Mouse (Mus musculus) myocyte (in vitro differentiated cells): ENCODE measurements around the gene Dnah3. TPM values are rescaled to one million over a fixed set of nuclear protein-coding genes. Genes with fewer than 3 reads are reported as not detected.

Experiments used
- H3K27me3 ChIP-seq: one replicate; pipeline ENCODE4 v1.6.1; 2011; ENCODE audit not compliant: control insufficient read depth, insufficient read depth, insufficient read length
- H3K36me3 ChIP-seq: one replicate; pipeline ENCODE4 v1.6.1; 2011; ENCODE audit not compliant: control insufficient read depth, insufficient read depth
- H3K4me2 ChIP-seq: one replicate; pipeline ENCODE4 v1.6.1; 2011; ENCODE audit warnings: low read depth, control low read depth
- H3K4me3 ChIP-seq: one replicate; pipeline ENCODE4 v1.5.1; 2011; ENCODE audit warnings: mild to moderate bottlenecking, control low read depth, moderate library complexity
- H3K79me2 ChIP-seq: one replicate; pipeline ENCODE4 v1.6.1; 2011; ENCODE audit not compliant: control insufficient read depth, insufficient read depth
- H3ac ChIP-seq: one replicate; pipeline ENCODE4 v1.6.1; 2011; ENCODE audit not compliant: control insufficient read depth, insufficient read length
- CEBPB ChIP-seq: IDR thresholded peaks from 2 replicates; pipeline ENCODE4 v1.6.1; 2011; ENCODE audit warnings: mild to moderate bottlenecking, moderate library complexity; ENCODE audit not compliant: poor library complexity, insufficient read depth, severe bottlenecking
- E2F4 ChIP-seq: IDR thresholded peaks from one replicate; pipeline ENCODE4 v1.6.1; 2011; ENCODE audit warnings: mild to moderate bottlenecking, control low read depth, moderate library complexity; ENCODE audit not compliant: insufficient read depth
- MAX ChIP-seq: IDR thresholded peaks from one replicate; pipeline ENCODE4 v1.6.1; 2011; ENCODE audit warnings: low read depth, mild to moderate bottlenecking, control low read depth
- MYOD1 ChIP-seq, 3 experiments: IDR thresholded peaks; one replicate each; pipeline ENCODE4 v1.6.1; 2011; ENCODE audit warnings: control low read depth in 2 of 3, low read depth in 2 of 3, mild to moderate bottlenecking in 2 of 3, moderate library complexity in 1 of 3; ENCODE audit not compliant: insufficient read length in 2 of 3, control insufficient read depth in 1 of 3
- MYOG ChIP-seq, 3 experiments: IDR thresholded peaks; one replicate each; pipeline ENCODE4 v1.6.1; 2011; ENCODE audit warnings: control low read depth in 2 of 3, low read depth in 2 of 3, mild to moderate bottlenecking in 2 of 3; ENCODE audit not compliant: insufficient read length in 2 of 3, control insufficient read depth in 1 of 3, insufficient read depth in 1 of 3
- POLR2A ChIP-seq: IDR thresholded peaks from one replicate; pipeline ENCODE4 v1.6.1; 2011; ENCODE audit warnings: low read depth, mild to moderate bottlenecking, control low read depth, moderate library complexity; ENCODE audit not compliant: insufficient read length
- POLR2AphosphoS2 ChIP-seq: IDR thresholded peaks from one replicate; pipeline ENCODE4 v1.6.1; 2011; ENCODE audit warnings: low read depth, control low read depth; ENCODE audit not compliant: insufficient read length
- REST ChIP-seq: IDR thresholded peaks from one replicate; pipeline ENCODE4 v1.6.1; 2011; ENCODE audit warnings: mild to moderate bottlenecking, control low read depth, moderate library complexity; ENCODE audit not compliant: insufficient read depth, insufficient read length
- SRF ChIP-seq: IDR thresholded peaks from one replicate; pipeline ENCODE4 v1.6.1; 2011; ENCODE audit warnings: low read depth; ENCODE audit not compliant: control insufficient read depth, insufficient read length
- TCF12 ChIP-seq: IDR thresholded peaks from one replicate; pipeline ENCODE4 v1.6.1; 2011; ENCODE audit warnings: mild to moderate bottlenecking, control low read depth; ENCODE audit not compliant: poor library complexity, insufficient read depth, severe bottlenecking
- TCF3 ChIP-seq: IDR thresholded peaks from one replicate; pipeline ENCODE4 v1.6.1; 2011; ENCODE audit warnings: low read depth, control low read depth; ENCODE audit not compliant: insufficient read length
- USF1 ChIP-seq: IDR thresholded peaks from one replicate; pipeline ENCODE4 v1.6.1; 2011; ENCODE audit warnings: low read depth, mild to moderate bottlenecking, control low read depth, moderate library complexity
- polyA plus RNA-seq: library from polyadenylated mRNA; unstranded; fragments of >200 nt; fragmentation: generic; extraction: Trizol; gene quantifications from one replicate; pipeline ENCODE4 v1.2.1, GENCODE M21; 2012; ENCODE audit warnings: missing spikeins

The Dnah3 gene
- polyA plus RNA-seq, 1 experiment, result 0.01 TPM

DNA sequence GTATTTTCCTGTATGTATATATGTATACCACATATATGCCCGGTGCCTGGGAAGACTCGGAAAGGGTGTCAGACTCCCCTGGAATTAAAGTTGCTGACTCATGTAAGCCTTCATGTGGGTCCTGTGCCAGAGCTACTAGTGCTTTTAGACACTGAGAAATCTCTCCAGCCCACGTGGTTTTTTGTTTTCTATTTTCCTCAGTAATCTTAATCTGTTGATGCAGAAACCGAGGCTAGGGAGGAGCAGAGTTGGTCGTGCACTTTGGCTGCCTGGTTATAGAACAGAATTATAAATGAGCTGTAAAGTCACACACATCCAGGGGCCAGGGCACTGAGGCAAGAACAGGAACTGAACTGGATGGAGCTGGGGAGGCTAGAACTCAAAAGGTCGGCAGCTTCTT lies 135.1 kb downstream of the Dnah3 start:
- Histone ChIP-seq H3ac (no peak overlapping the region), H3K4me2 (no peak overlapping the region), H3K79me2 (no peaks in the 10 kb centered on the region), H3K27me3 (no peaks in the 10 kb centered on the region), H3K36me3 (no peaks in the 10 kb centered on the region), H3K4me3 (no peak overlapping the region)
- no peak for TF ChIP-seq MYOG (IDR thresholded peaks at IDR 0.05; ENCODE audit: control insufficient read depth in 1 of 3, insufficient read depth in 1 of 3, insufficient read length in 2 of 3, low read depth in 2 of 3)

GRCm38 (mm10) chr7:119959491-119959890 lies 135.6 kb downstream of the Dnah3 start:
- no peak overlapping the region for H3K4me3 ChIP-seq
- no peaks in the 10 kb centered on the region for H3K27me3 ChIP-seq
- H3K79me2 ChIP-seq, result no peaks in the 10 kb centered on the region
- TF ChIP-seq SRF (no peak), POLR2AphosphoS2 (no peak), MYOD1 (IDR thresholded peaks at IDR 0.05; ENCODE audit: control insufficient read depth in 1 of 3, insufficient read length in 2 of 3, low read depth in 2 of 3) (no peak), CEBPB (no peak), MYOG (IDR thresholded peaks at IDR 0.05; ENCODE audit: control insufficient read depth in 1 of 3, insufficient read depth in 1 of 3, insufficient read length in 2 of 3, low read depth in 2 of 3) (no peak), TCF3 (no peak), E2F4 (no peak), REST (no peak), USF1 (no peak), TCF12 (no peak), MAX (no peak), POLR2A (no peak)
- no peaks in the 10 kb centered on the region for H3K36me3 ChIP-seq
- H3ac ChIP-seq, result no peak overlapping the region
- no peak overlapping the region for H3K4me2 ChIP-seq

GRCm38 (mm10) chr7:119959091-119959490 lies 136.0 kb downstream of the Dnah3 start:
- H3K4me3 ChIP-seq, result no peak overlapping the region
- H3K4me2 ChIP-seq, result no peak overlapping the region
- TF ChIP-seq CEBPB (no peak), USF1 (no peak)
- H3K79me2 ChIP-seq, result no peaks in the 10 kb centered on the region
- no peaks in the 10 kb centered on the region for H3K27me3 ChIP-seq
- no peaks in the 10 kb centered on the region for H3K36me3 ChIP-seq
- H3ac ChIP-seq, result no peak overlapping the region

DNA sequence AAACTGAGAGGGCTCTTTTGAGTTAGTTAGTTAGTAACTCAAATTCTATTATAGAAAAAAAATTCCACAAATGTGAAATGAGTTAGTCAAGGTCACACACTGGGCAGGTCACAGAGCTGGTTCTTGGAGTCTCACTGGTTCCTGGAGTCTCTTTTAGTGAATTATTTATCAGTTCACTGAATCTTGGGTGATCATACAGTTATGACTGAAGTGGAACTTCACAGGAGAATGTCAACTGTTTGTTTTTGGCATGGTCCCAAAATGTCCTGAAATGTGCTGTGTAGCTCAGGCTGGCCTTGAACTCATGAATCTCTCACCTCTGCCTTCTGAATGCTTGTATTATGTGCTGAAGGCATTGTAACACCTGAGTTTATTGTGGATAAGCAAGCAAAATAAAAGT lies 137.7 kb downstream of the Dnah3 start:
- Histone ChIP-seq H3K36me3 (no peaks in the 10 kb centered on the region), H3K4me2 (no peak overlapping the region), H3K79me2 (no peaks in the 10 kb centered on the region), H3K4me3 (no peak overlapping the region), H3ac (no peak overlapping the region), H3K27me3 (no peaks in the 10 kb centered on the region)
- TF ChIP-seq REST, result no peak
- no peak for TF ChIP-seq USF1
- TF ChIP-seq POLR2A, result no peak
- no peak for TF ChIP-seq TCF12
- TF ChIP-seq SRF, result no peak
- no peak for TF ChIP-seq POLR2AphosphoS2
- no peak for TF ChIP-seq E2F4
- no peak for TF ChIP-seq MYOG (IDR thresholded peaks at IDR 0.05; ENCODE audit: control insufficient read depth in 1 of 3, insufficient read depth in 1 of 3, insufficient read length in 2 of 3, low read depth in 2 of 3)

DNA sequence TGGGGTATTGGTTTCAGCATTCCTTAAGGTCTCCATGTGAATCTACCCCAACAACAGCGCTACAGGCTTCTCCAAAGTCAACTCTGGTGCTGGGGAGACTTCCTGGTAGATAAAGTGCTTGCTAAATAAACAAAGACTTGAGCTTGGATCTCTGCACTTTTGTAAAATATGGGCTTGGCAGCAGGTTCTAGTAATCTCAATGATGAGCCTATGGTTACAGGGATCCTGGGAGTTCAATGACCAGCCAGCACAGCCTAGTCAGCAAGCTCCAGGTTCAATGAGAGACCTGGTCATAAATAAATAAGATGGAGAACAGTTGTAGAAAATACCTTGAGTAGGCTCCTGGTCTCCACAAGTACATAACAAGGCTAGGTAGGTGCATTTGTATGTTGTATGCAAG lies 141.0 kb downstream of the Dnah3 start:
- H3K4me2 ChIP-seq, result no peak overlapping the region
- H3K4me3 ChIP-seq, result no peak overlapping the region
- H3K36me3 ChIP-seq, result no peaks in the 10 kb centered on the region
- TF ChIP-seq MYOG (IDR thresholded peaks at IDR 0.05; ENCODE audit: control insufficient read depth in 1 of 3, insufficient read depth in 1 of 3, insufficient read length in 2 of 3, low read depth in 2 of 3), result no peak
- H3ac ChIP-seq, result no peak overlapping the region
- no peaks in the 10 kb centered on the region for H3K79me2 ChIP-seq
- H3K27me3 ChIP-seq, result no peaks in the 10 kb centered on the region

DNA sequence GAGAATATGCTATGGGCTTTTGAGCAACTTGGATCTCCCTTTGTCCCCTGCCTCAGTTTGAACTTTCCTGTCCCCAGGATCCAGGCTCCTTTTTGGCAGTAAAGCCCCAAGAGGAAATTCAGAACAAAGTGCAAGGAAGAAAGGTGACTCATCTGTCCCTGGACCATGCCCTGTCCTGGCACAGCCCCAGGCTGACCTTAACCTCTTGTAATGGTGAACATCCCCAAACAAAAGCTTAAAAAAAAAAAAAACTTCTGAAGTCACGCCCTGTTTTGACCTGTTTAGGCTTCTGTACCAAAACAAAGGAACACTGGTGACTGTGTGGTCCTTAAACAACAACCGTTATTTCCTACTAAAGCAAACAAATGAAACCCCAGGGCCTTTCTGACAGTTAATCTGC lies 153.5 kb downstream of the Dnah3 start:
- Histone ChIP-seq H3ac (no peak overlapping the region), H3K4me3 (no peak overlapping the region), H3K4me2 (no peak overlapping the region), H3K79me2 (no peaks in the 10 kb centered on the region), H3K36me3 (no peaks in the 10 kb centered on the region), H3K27me3 (no peaks in the 10 kb centered on the region)
- TF ChIP-seq CEBPB, result no peak
- no peak for TF ChIP-seq MAX
- no peak for TF ChIP-seq REST
- TF ChIP-seq MYOG (IDR thresholded peaks at IDR 0.05; ENCODE audit: control insufficient read depth in 1 of 3, insufficient read depth in 1 of 3, insufficient read length in 2 of 3, low read depth in 2 of 3), result no peak
- TF ChIP-seq E2F4, result no peak
- TF ChIP-seq SRF, result no peak
- no peak for TF ChIP-seq USF1
- TF ChIP-seq TCF12, result no peak
- no peak for TF ChIP-seq MYOD1 (IDR thresholded peaks at IDR 0.05; ENCODE audit: control insufficient read depth in 1 of 3, insufficient read length in 2 of 3, low read depth in 2 of 3)
- no peak for TF ChIP-seq TCF3
- TF ChIP-seq POLR2AphosphoS2, result no peak
- no peak for TF ChIP-seq POLR2A
